Mouse (Mus musculus): ENCODE data around the gene Man2a1.

DNA sequence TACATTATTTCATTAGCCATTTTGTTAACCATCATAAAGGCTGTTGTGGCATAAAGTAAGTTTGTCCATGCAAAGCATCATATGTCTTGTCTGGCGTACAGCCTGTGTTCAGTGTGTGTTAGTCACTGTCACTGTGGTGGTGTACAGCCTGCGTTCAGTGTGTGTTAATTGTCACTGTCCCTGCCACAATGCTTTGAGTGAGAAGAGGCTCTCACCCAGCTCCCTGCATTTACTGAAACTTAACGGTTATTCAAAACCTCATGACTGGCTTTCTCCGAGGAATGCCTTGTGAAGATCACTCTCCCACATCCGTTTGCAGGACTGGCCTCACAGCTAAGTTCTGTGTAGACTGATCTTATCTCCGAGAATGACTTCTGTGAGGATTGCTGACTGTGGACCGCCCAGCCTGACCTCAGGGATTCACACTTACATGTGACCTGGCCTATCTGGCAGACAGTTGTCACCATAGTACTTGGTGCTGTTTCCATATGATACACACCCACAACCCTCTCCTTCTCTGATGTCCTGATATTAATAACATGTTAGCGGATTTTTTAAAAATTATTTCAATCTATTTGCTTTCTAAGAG lies 146.2 kb downstream of the Man2a1 start:
- TF ChIP-seq CTCF (IDR thresholded peaks at IDR 0.05; ENCODE audit: control insufficient read depth, insufficient read depth, insufficient replicate concordance, low read depth, low read length) (no peak), POLR2A (IDR thresholded peaks at IDR 0.05; ENCODE audit: control insufficient read depth, low read depth, low read length) (no peak)

Data from testis, adult 2 months (tissue).